Mouse (Mus musculus): ENCODE results near the gene Zfp583. TPM values are rescaled to one million over a fixed set of nuclear protein-coding genes. Genes with fewer than 3 reads are reported as not detected.

The Zfp583 gene
- total and polyA plus RNA-seq, 2 experiments from 2014 or later: 13.1 to 13.2 TPM

- Histone ChIP-seq H3K9me3 (ENCODE audit: low read length) (no peaks in the 10 kb centered on the region), H3K4me3 (ENCODE audit: low read depth, low read length) (peak within 1 kb of the TSS; percentile 51)
- TF ChIP-seq CTCF (IDR thresholded peaks at IDR 0.05; ENCODE audit: low read depth): peak; percentile 33; the same call in 1 of the 2 replicates
Measured at GRCm38 (mm10) chr7:6285842-6286705, 45.0 kb downstream of the Zfp583 start, which contains the start of gene Zfp667. Gene Zfp667 (plus strand): TSS chr7:6286579.

DNA sequence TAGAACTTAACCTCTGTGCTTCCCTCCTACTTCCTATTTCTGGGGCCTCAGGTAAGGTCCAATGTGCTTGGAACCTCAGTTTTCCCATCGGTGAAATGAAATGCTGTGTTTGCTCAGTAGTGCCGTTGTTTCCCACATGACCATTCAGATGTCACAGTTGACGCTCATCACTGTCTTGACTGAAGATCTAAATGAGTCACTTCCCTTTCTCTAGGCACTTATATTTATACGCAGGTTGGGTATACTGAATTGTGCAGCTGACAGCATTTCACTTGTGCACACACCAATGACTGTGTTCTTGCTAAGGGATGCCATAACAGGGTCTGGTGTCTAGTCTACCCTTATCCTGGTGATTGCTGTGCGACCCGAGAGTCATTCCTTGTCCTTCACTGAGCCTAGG is 45.7 kb downstream of the Zfp583 start:
- no peak for ATAC-seq
- peak overlapping the region; percentile 75; the same call in 1 of the 2 replicates for H3K4me2 ChIP-seq (ENCODE audit: low read depth)
- H3K9me3 ChIP-seq (ENCODE audit: low read length): no peaks in the 10 kb centered on the region
- H3K9ac ChIP-seq: no peak overlapping the region
- peaks cover 15% of the 10 kb centered on the region; the same call in 1 of the 2 replicates for H3K4me1 ChIP-seq (ENCODE audit: insufficient read depth)
- no peak for TF ChIP-seq CTCF (IDR thresholded peaks at IDR 0.05; ENCODE audit: low read depth)
- no peak overlapping the region for H3K4me3 ChIP-seq (ENCODE audit: low read depth, low read length)
- H3K36me3 ChIP-seq (ENCODE audit: insufficient read depth): 0 out of 2 replicates have a peak, but pooled peaks cover 4% of the 10 kb centered on the region
- 90% methylated on average over 6 of the region's 6 CpGs for WGBS
- H3K27ac ChIP-seq (ENCODE audit: low read depth, low read length): peak overlapping the region; percentile 80; the same call in 1 of the 2 replicates
- no peak for DNase-seq
- no peaks in the 10 kb centered on the region for H3K27me3 ChIP-seq (ENCODE audit: insufficient read depth, low read length)

More at GRCm38 (mm10) chr7:6285842-6286705, 45.0 kb downstream of the Zfp583 start, which contains the start of gene Zfp667:
- Histone ChIP-seq H3K36me3 (ENCODE audit: insufficient read depth) (0 out of 2 replicates have a peak, but pooled peaks cover 7% of the 10 kb centered on the region), H3K9ac (peak within 1 kb of the TSS; percentile 55), H3K27me3 (ENCODE audit: insufficient read depth, low read length) (no peaks in the 10 kb centered on the region), H3K4me1 (ENCODE audit: insufficient read depth) (peaks cover 15% of the 10 kb centered on the region; the same call in 1 of the 2 replicates), H3K27ac (ENCODE audit: low read depth, low read length) (peak within 1 kb of the TSS; percentile 80), H3K4me2 (ENCODE audit: low read depth) (peak within 1 kb of the TSS; percentile 75)
- 4% methylated on average over 50 of the region's 50 CpGs for WGBS
- ATAC-seq: peak; percentile 77
- peak; percentile 99 for DNase-seq

DNA sequence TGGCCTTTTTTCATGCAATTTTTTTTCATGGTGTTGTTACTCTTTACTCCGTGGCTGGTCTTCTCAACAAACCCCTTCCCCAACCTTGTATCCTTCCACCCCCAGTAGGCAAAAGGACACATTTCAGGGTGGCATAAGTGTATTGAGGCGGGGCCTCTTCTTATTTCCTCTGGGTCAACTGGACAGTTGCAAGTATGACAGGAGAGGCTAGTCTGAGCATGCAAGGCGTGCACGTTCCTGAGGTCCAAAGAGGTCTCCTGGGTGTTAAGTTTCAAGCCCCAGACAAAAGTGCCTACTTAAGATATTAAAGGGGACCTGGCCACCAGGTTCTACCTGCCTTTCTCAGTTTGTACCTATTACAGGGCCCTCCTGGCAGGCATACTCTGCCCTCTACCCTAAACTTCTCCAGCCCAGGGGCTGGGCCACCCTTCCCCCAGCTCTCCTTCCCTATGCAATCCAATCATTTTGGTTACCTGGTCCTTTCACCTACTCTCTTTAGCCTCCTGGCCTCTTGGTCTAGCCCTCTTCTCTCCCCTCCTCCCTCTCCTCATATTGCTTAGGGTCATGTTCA is 46.6 kb downstream of the Zfp583 start:
- Histone ChIP-seq H3K4me1 (ENCODE audit: insufficient read depth) (peaks cover 15% of the 10 kb centered on the region; the same call in 1 of the 2 replicates), H3K9me3 (ENCODE audit: low read length) (no peaks in the 10 kb centered on the region), H3K9ac (no peak overlapping the region), H3K4me2 (ENCODE audit: low read depth) (no peak overlapping the region; the same call in 1 of the 2 replicates), H3K27me3 (ENCODE audit: insufficient read depth, low read length) (no peaks in the 10 kb centered on the region), H3K36me3 (ENCODE audit: insufficient read depth) (0 out of 2 replicates have a peak, but pooled peaks cover under 1% of the 10 kb centered on the region), H3K4me3 (ENCODE audit: low read depth, low read length) (peak overlapping the region; percentile 48; the same call in 1 of the 2 replicates), H3K27ac (ENCODE audit: low read depth, low read length) (no peak overlapping the region)
- 95% methylated on average over 4 of the region's 4 CpGs for WGBS
- no peak for TF ChIP-seq CTCF (IDR thresholded peaks at IDR 0.05; ENCODE audit: low read depth)
- ATAC-seq (no peak), DNase-seq (no peak)

DNA sequence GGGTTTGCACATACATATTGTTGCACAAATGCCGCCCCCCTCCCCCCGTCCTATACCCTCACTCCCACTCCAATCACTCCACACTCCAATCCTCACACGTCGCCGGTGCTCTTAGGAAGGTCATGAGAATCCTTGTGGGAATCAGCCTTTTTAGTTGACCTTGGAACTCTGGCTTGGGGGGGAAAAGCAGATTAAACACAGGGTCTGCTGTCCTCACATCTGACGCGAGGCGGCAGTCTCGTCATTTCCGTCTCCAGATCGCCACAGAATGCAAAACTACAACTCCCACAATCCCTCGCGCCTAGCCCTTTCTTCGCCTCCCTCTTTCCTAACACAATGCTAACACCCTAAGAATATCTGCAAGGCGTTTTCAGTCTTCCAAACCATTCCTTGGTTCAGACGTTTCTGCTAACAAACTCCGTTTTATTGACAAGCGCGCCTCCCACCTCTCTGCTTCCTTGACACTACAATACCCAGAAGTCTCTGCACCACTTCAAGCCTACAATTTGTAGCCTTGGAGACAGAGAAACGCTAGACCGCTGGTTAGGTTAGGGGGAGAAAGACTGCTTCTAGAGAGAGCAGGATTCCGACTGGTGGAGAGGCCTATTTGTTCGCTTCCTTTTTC is 47.5 kb downstream of the Zfp583 start:
- H3K4me2 ChIP-seq (ENCODE audit: low read depth): peak overlapping the region; percentile 47
- DNase-seq: peak; percentile 95
- no peaks in the 10 kb centered on the region for H3K27me3 ChIP-seq (ENCODE audit: insufficient read depth, low read length)
- H3K4me1 ChIP-seq (ENCODE audit: insufficient read depth): peaks cover 15% of the 10 kb centered on the region; the same call in 1 of the 2 replicates
- peak overlapping the region; percentile 48 for H3K4me3 ChIP-seq (ENCODE audit: low read depth, low read length)
- peak; percentile 57 for TF ChIP-seq CTCF (IDR thresholded peaks at IDR 0.05; ENCODE audit: low read depth)
- H3K9me3 ChIP-seq (ENCODE audit: low read length): no peaks in the 10 kb centered on the region
- H3K27ac ChIP-seq (ENCODE audit: low read depth, low read length): peak overlapping the region; percentile 89
- no peaks in the 10 kb centered on the region for H3K36me3 ChIP-seq (ENCODE audit: insufficient read depth)
- ATAC-seq: peak; percentile 86
- peak overlapping the region; percentile 43 for H3K9ac ChIP-seq
- 2% methylated on average over 23 of the region's 23 CpGs for WGBS

DNA sequence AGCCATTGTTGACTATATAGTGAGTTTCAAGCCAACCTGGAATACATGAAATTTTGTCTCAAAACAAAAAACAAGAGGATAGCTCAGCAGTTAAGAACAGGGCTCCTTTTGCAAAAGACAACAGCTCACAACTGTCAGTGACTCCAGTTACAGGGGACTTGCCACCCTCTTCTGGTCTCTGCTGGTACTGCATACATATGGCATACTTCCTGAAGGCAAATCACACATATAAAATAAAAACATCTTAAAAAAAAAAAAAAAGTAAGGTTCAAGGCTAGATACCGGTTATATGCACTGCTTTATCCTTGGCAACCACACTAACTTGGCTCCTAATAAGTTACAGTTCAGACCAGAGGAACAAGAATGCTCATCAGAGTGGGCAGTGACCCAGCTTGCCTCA is 48.3 kb downstream of the Zfp583 start:
- Histone ChIP-seq H3K9ac (peak overlapping the region; percentile 43; the same call in 1 of the 2 replicates), H3K4me2 (ENCODE audit: low read depth) (peak overlapping the region; percentile 47), H3K4me1 (ENCODE audit: insufficient read depth) (peaks cover 10% of the 10 kb centered on the region; the same call in 1 of the 2 replicates), H3K27ac (ENCODE audit: low read depth, low read length) (peak overlapping the region; percentile 89; the same call in 1 of the 2 replicates), H3K4me3 (ENCODE audit: low read depth, low read length) (peak overlapping the region; percentile 48), H3K36me3 (ENCODE audit: insufficient read depth) (no peaks in the 10 kb centered on the region), H3K27me3 (ENCODE audit: insufficient read depth, low read length) (no peaks in the 10 kb centered on the region), H3K9me3 (ENCODE audit: low read length) (no peaks in the 10 kb centered on the region)
- peak; percentile 90 for DNase-seq
- 3% methylated on average over 1 of the region's 1 CpGs for WGBS
- TF ChIP-seq CTCF (IDR thresholded peaks at IDR 0.05; ENCODE audit: low read depth): peak; percentile 83
- ATAC-seq: no peak

GRCm38 (mm10) chr7:6277906-6278305 is 53.2 kb downstream of the Zfp583 start:
- Histone ChIP-seq H3K36me3 (ENCODE audit: insufficient read depth) (no peaks in the 10 kb centered on the region), H3K4me1 (ENCODE audit: insufficient read depth) (no peaks in the 10 kb centered on the region), H3K4me2 (ENCODE audit: low read depth) (no peak overlapping the region), H3K4me3 (ENCODE audit: low read depth, low read length) (no peak overlapping the region), H3K27me3 (ENCODE audit: insufficient read depth, low read length) (no peaks in the 10 kb centered on the region), H3K9me3 (ENCODE audit: low read length) (no peaks in the 10 kb centered on the region), H3K27ac (ENCODE audit: low read depth, low read length) (no peak overlapping the region), H3K9ac (no peak overlapping the region)
- DNase-seq (no peak), ATAC-seq (no peak)
- 56% methylated on average over 3 of the region's 3 CpGs for WGBS
- no peak for TF ChIP-seq CTCF (IDR thresholded peaks at IDR 0.05; ENCODE audit: low read depth)
